Mouse (Mus musculus): ENCODE measurements around the gene Rptor. TPM values are rescaled to one million over a fixed set of nuclear protein-coding genes. Genes with fewer than 3 reads are reported as not detected.

Rptor gene
- polyA plus RNA-seq, 1 experiment from 2014 or later: 13.2 TPM

- H3K4me2 ChIP-seq: no peak overlapping the region
- ATAC-seq (replicated peaks; ENCODE audit: low FRiP score) (no peak), DNase-seq (ENCODE audit: low spot score) (no peak)
- no peak overlapping the region for H3K27ac ChIP-seq (ENCODE audit: low read depth, low read length)
- no peaks in the 10 kb centered on the region for H3K27me3 ChIP-seq (replicated peaks; ENCODE audit: control insufficient read depth, insufficient read depth, low read length)
- peaks cover 7% of the 10 kb centered on the region; the same call in 1 of the 2 replicates for H3K36me3 ChIP-seq (ENCODE audit: control insufficient read depth, insufficient read depth, low read length)
- no peaks in the 10 kb centered on the region for H3K9me3 ChIP-seq (ENCODE audit: control insufficient read depth, low read length)
- H3K9ac ChIP-seq (ENCODE audit: low read depth, low read length): no peak overlapping the region
- 73% methylated on average over 3 of the region's 3 CpGs for WGBS
- peaks cover 12% of the 10 kb centered on the region for H3K4me1 ChIP-seq (replicated peaks; ENCODE audit: control insufficient read depth, insufficient read depth, low read length)
- H3K4me3 ChIP-seq (ENCODE audit: low read depth, low read length): no peak overlapping the region
Observed at GRCm38 (mm10) chr11:119817898-119818297, 215.2 kb downstream of the Rptor start.

- ATAC-seq (replicated peaks; ENCODE audit: low FRiP score): no peak
- Histone ChIP-seq H3K27ac (ENCODE audit: low read depth, low read length) (no peak overlapping the region), H3K27me3 (replicated peaks; ENCODE audit: control insufficient read depth, insufficient read depth, low read length) (no peaks in the 10 kb centered on the region), H3K4me1 (replicated peaks; ENCODE audit: control insufficient read depth, insufficient read depth, low read length) (peaks cover 12% of the 10 kb centered on the region), H3K9ac (ENCODE audit: low read depth, low read length) (no peak overlapping the region), H3K4me2 (no peak overlapping the region), H3K4me3 (ENCODE audit: low read depth, low read length) (no peak overlapping the region), H3K9me3 (ENCODE audit: control insufficient read depth, low read length) (no peaks in the 10 kb centered on the region), H3K36me3 (ENCODE audit: control insufficient read depth, insufficient read depth, low read length) (peaks cover 3% of the 10 kb centered on the region; the same call in 1 of the 2 replicates)
- 91% methylated on average over 9 of the region's 9 CpGs for WGBS
- DNase-seq (ENCODE audit: low spot score): no peak
Observed at GRCm38 (mm10) chr11:119821514-119821913, 218.8 kb downstream of the Rptor start.

GRCm38 (mm10) chr11:119824072-119824649 lies 221.5 kb downstream of the Rptor start:
- DNase-seq (ENCODE audit: low spot score) (no peak), ATAC-seq (replicated peaks; ENCODE audit: low FRiP score) (no peak)
- Histone ChIP-seq H3K4me1 (replicated peaks; ENCODE audit: control insufficient read depth, insufficient read depth, low read length) (peaks cover 3% of the 10 kb centered on the region; the same call in 1 of the 2 replicates), H3K4me2 (no peak overlapping the region), H3K4me3 (ENCODE audit: low read depth, low read length) (no peak overlapping the region), H3K27me3 (replicated peaks; ENCODE audit: control insufficient read depth, insufficient read depth, low read length) (no peaks in the 10 kb centered on the region), H3K27ac (ENCODE audit: low read depth, low read length) (no peak overlapping the region), H3K36me3 (ENCODE audit: control insufficient read depth, insufficient read depth, low read length) (peaks cover 8% of the 10 kb centered on the region; the same call in 1 of the 2 replicates), H3K9ac (ENCODE audit: low read depth, low read length) (no peak overlapping the region), H3K9me3 (ENCODE audit: control insufficient read depth, low read length) (no peaks in the 10 kb centered on the region)
- 88% methylated on average over 6 of the region's 6 CpGs for WGBS

- H3K4me2 ChIP-seq: no peak overlapping the region
- no peak overlapping the region for H3K9ac ChIP-seq (ENCODE audit: low read depth, low read length)
- H3K27ac ChIP-seq (ENCODE audit: low read depth, low read length): no peak overlapping the region
- no peak overlapping the region for H3K4me3 ChIP-seq (ENCODE audit: low read depth, low read length)
- no peaks in the 10 kb centered on the region for H3K9me3 ChIP-seq (ENCODE audit: control insufficient read depth, low read length)
- no peaks in the 10 kb centered on the region for H3K27me3 ChIP-seq (replicated peaks; ENCODE audit: control insufficient read depth, insufficient read depth, low read length)
- no peak for ATAC-seq (replicated peaks; ENCODE audit: low FRiP score)
- WGBS: 92% methylated on average over 6 of the region's 6 CpGs
- H3K4me1 ChIP-seq (replicated peaks; ENCODE audit: control insufficient read depth, insufficient read depth, low read length): peaks cover 3% of the 10 kb centered on the region; the same call in 1 of the 2 replicates
- H3K36me3 ChIP-seq (ENCODE audit: control insufficient read depth, insufficient read depth, low read length): peaks cover 8% of the 10 kb centered on the region; the same call in 1 of the 2 replicates
- DNase-seq (ENCODE audit: low spot score): no peak
Observed at GRCm38 (mm10) chr11:119825783-119826182, 223.1 kb downstream of the Rptor start.

- Histone ChIP-seq H3K36me3 (ENCODE audit: control insufficient read depth, insufficient read depth, low read length) (peaks cover 10% of the 10 kb centered on the region; the same call in 1 of the 2 replicates), H3K4me3 (ENCODE audit: low read depth, low read length) (no peak overlapping the region), H3K4me2 (no peak overlapping the region), H3K9me3 (ENCODE audit: control insufficient read depth, low read length) (no peaks in the 10 kb centered on the region), H3K27me3 (replicated peaks; ENCODE audit: control insufficient read depth, insufficient read depth, low read length) (no peaks in the 10 kb centered on the region), H3K9ac (ENCODE audit: low read depth, low read length) (no peak overlapping the region), H3K27ac (ENCODE audit: low read depth, low read length) (no peak overlapping the region), H3K4me1 (replicated peaks; ENCODE audit: control insufficient read depth, insufficient read depth, low read length) (peaks cover 3% of the 10 kb centered on the region; the same call in 1 of the 2 replicates)
- ATAC-seq (replicated peaks; ENCODE audit: low FRiP score) (no peak), DNase-seq (ENCODE audit: low spot score) (no peak)
- WGBS: 78% methylated on average over 4 of the region's 4 CpGs
Observed at GRCm38 (mm10) chr11:119826239-119826638, 223.5 kb downstream of the Rptor start.

- Histone ChIP-seq H3K4me1 (replicated peaks; ENCODE audit: control insufficient read depth, insufficient read depth, low read length) (peaks cover 3% of the 10 kb centered on the region; the same call in 1 of the 2 replicates), H3K9me3 (ENCODE audit: control insufficient read depth, low read length) (no peaks in the 10 kb centered on the region), H3K9ac (ENCODE audit: low read depth, low read length) (no peak overlapping the region), H3K27me3 (replicated peaks; ENCODE audit: control insufficient read depth, insufficient read depth, low read length) (no peaks in the 10 kb centered on the region), H3K27ac (ENCODE audit: low read depth, low read length) (no peak overlapping the region), H3K36me3 (ENCODE audit: control insufficient read depth, insufficient read depth, low read length) (peaks cover 8% of the 10 kb centered on the region; the same call in 1 of the 2 replicates), H3K4me3 (ENCODE audit: low read depth, low read length) (no peak overlapping the region), H3K4me2 (no peak overlapping the region)
- ATAC-seq (replicated peaks; ENCODE audit: low FRiP score): peak; percentile 53; the same call in 1 of the 2 replicates
- WGBS: 65% methylated on average over 3 of the region's 3 CpGs
- no peak for DNase-seq (ENCODE audit: low spot score)
Observed at GRCm38 (mm10) chr11:119829116-119829515, 226.4 kb downstream of the Rptor start.

GRCm38 (mm10) chr11:119831682-119832081 lies 229.0 kb downstream of the Rptor start:
- no peaks in the 10 kb centered on the region for H3K9me3 ChIP-seq (ENCODE audit: control insufficient read depth, low read length)
- no peak overlapping the region for H3K4me2 ChIP-seq
- peaks cover 6% of the 10 kb centered on the region; the same call in 1 of the 2 replicates for H3K36me3 ChIP-seq (ENCODE audit: control insufficient read depth, insufficient read depth, low read length)
- no peaks in the 10 kb centered on the region for H3K27me3 ChIP-seq (replicated peaks; ENCODE audit: control insufficient read depth, insufficient read depth, low read length)
- WGBS: 93% methylated on average over 7 of the region's 7 CpGs
- no peak overlapping the region for H3K9ac ChIP-seq (ENCODE audit: low read depth, low read length)
- H3K4me1 ChIP-seq (replicated peaks; ENCODE audit: control insufficient read depth, insufficient read depth, low read length): peaks cover 3% of the 10 kb centered on the region; the same call in 1 of the 2 replicates
- ATAC-seq (replicated peaks; ENCODE audit: low FRiP score) (no peak), DNase-seq (ENCODE audit: low spot score) (no peak)
- no peak overlapping the region for H3K27ac ChIP-seq (ENCODE audit: low read depth, low read length)
- no peak overlapping the region for H3K4me3 ChIP-seq (ENCODE audit: low read depth, low read length)

GRCm38 (mm10) chr11:119833311-119833710 lies 230.6 kb downstream of the Rptor start:
- H3K4me3 ChIP-seq (ENCODE audit: low read depth, low read length): no peak overlapping the region
- H3K4me2 ChIP-seq: no peak overlapping the region
- no peak for DNase-seq (ENCODE audit: low spot score)
- peaks cover 3% of the 10 kb centered on the region; the same call in 1 of the 2 replicates for H3K4me1 ChIP-seq (replicated peaks; ENCODE audit: control insufficient read depth, insufficient read depth, low read length)
- H3K9me3 ChIP-seq (ENCODE audit: control insufficient read depth, low read length): no peaks in the 10 kb centered on the region
- H3K27ac ChIP-seq (ENCODE audit: low read depth, low read length): no peak overlapping the region
- H3K9ac ChIP-seq (ENCODE audit: low read depth, low read length): no peak overlapping the region
- ATAC-seq (replicated peaks; ENCODE audit: low FRiP score): no peak
- H3K36me3 ChIP-seq (ENCODE audit: control insufficient read depth, insufficient read depth, low read length): 0 out of 2 replicates have a peak, but pooled peaks cover 2% of the 10 kb centered on the region
- H3K27me3 ChIP-seq (replicated peaks; ENCODE audit: control insufficient read depth, insufficient read depth, low read length): no peaks in the 10 kb centered on the region

Measured in liver, embryonic 11.5 days (tissue).